Mouse (Mus musculus) neutrophil, adult 5-6 weeks (primary cell): ENCODE data around the gene Csrp1. TPM values are rescaled to one million over a fixed set of nuclear protein-coding genes. Genes with fewer than 3 reads are reported as not detected.
A peak's percentile ranks its signal among the peaks of the same experiment; 100 is the strongest.

Source experiments
- ATAC-seq: fragments of 151-379, 151-347 bp; 2 replicates; pipeline ENCODE4 v1.8.0; 2017; ENCODE audit warnings: mild to moderate bottlenecking, moderate TSS enrichment; ENCODE audit not compliant: insufficient number of reproducible peaks, poor library complexity, low FRiP score, severe bottlenecking; ENCODE audit errors: extremely low read depth
- total RNA-seq: library from RNA; stranded (forward); fragments of 200-1000 nt; gene quantifications from 2 replicates; pipeline ENCODE4 v1.2.3, GENCODE M21; 2017

Csrp1 gene
- total RNA-seq, 1 experiment from 2014 or later: 32.7 TPM

- no peak for ATAC-seq
These were observed 44.3 kb downstream of the Csrp1 start for GRCm38 (mm10) chr1:135764206-135764528.

DNA sequence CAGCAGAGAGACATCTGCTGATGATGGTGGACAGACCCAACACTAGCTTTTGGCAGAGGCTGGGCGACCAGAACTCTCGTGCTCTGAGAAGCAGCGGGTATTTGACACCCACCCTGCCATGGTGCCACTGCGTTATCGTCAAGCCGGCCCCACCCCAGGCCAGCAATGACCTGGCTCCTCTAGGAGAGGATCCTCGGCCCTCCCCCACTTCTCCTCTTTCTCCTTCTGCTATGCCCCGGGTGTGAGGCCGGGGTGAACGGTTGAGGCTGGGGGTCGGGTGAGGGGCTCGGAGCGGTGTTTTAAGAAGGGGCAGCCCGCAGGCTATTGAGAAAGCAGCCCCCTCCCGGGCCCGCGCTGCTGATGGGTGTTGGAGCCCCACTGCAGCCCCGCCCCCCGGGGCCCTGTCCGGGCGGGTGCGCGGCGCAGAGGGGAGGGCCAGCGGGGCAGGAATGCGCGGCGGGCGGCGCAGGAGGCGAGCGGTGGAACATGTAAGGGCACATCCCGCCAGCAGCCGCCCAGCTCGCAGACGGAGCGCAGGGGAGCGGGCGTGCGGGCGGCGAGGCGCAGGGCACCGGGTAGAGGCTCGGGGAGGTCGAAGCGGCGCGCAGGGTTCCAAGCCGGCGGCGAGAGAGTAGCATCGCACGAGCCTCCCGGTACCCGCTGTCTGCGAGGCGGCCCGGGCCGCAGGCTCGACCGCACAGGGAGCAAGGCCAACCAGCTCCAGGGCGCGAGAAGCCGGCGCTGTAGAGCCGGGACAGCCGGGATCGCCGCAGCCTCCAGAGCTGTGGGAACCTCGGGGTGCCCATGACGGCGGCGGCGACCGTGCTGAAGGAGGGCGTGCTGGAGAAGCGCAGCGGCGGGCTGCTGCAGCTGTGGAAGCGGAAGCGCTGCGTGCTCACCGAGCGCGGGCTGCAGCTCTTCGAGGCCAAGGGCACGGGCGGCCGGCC is 46.1 kb downstream of the Csrp1 start, which contains the start of gene Phlda3:
Phlda3 (plus strand) TSS at position 475 of the 947 bp plus-strand sequence.
- no peak for ATAC-seq

DNA sequence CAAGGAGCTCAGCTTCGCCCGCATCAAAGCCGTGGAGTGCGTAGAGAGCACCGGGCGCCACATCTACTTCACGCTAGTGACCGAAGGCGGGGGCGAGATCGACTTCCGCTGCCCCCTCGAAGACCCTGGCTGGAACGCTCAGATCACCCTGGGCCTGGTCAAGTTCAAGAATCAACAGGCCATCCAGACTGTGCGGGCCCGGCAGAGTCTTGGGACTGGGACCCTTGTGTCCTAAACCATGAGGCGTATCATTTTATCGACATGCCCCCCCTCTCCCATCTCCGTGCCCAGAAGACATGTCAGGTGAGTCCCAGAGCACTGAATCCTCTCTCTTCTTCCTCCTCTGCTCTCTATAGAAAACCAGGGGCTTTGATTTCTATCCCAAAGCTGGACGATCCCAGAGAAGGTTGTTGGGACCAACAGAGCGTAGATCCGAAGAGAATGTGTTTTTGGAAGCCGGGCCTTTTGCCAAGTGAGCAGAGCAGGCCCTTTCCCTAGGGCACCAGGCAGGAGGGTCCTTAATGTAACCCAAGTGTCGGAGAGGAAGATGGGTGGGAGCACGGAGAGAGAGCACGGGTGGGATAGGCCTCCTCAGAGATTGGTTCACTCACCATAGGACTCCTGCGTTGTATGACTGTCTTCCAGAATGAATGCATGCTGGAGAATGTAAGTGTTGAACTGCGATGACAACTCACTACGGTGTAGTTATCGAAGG is 46.9 kb downstream of the Csrp1 start:
- ATAC-seq: no peak

GRCm38 (mm10) chr1:135767324-135767890 is 47.5 kb downstream of the Csrp1 start:
- no peak for ATAC-seq

GRCm38 (mm10) chr1:135768400-135768799 is 48.5 kb downstream of the Csrp1 start:
- no peak for ATAC-seq

DNA sequence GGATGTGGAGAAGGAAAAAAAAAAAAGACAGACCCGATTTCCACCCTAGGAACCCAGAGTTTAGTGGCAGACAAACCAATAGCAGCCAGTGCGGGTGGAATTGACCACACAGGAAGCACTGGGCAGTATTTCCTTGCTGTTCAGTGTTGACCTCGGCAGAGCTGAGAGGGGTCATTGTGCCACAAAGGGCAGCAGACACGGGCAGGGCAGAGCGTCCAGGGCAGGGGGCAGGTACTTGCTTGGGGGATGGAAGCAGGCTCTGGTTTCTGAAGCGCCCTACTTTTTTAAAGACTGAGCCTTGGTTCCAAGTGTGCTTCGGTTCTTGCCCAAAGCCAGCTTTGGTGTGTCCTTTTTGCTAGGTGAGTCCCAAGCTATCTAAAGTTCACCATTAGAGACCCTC is 50.4 kb downstream of the Csrp1 start:
- ATAC-seq: no peak

DNA sequence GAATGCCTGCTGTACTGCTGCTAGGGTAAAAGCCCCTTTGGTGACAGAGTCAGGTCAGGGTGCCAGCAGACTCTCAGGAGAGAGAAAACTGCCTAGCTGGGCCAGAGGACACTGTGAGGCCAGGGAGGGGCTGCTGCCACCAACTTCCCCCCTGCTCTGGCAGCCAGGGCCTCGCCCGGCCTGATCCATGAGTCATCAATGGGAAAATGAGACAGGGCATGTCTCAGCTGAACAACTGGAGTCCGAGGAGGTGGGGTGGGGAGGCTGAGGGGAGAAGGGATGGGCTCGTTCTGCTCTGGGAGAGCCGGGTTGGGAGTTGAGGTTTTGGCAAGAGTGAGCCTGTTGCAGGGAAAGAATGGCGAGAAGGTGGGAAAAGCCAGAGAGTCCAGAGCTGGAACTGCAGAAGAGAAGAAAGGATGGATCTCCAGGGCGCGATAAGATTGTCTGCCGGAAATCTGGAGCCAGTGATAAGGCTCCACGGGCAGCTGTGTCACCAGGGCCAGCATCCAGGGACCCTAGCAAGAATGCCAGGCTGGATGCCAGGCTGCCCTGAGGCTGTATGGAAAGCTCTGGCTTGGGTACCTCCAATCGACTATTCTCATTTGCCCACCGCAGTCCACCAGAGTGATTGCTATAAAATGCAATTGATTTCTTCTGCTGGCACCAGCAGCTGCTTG is 51.2 kb downstream of the Csrp1 start:
- no peak for ATAC-seq

DNA sequence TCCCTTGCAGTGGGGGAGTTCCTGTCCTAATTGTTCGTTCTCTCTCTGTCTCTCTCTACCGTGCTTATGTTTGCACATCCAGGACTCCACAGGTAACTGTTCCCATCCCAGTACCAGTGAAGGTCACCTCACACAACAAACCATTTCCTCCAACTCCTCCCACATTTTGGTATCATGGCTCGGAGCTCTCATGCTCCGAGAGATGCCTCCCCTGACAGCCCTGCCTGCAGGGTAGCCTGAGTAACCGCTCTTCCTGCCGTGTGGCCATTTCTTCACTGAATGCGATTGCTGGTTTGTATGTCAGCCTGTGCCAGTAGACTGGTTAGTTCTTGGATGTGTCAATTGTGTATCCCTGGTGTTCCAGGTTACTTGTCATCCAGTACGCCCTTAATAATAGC is 51.7 kb downstream of the Csrp1 start:
- no peak for ATAC-seq

GRCm38 (mm10) chr1:135776596-135776995 is 56.7 kb downstream of the Csrp1 start:
- no peak for ATAC-seq

- no peak for ATAC-seq
These were observed 57.2 kb downstream of the Csrp1 start for GRCm38 (mm10) chr1:135777046-135777445.

DNA sequence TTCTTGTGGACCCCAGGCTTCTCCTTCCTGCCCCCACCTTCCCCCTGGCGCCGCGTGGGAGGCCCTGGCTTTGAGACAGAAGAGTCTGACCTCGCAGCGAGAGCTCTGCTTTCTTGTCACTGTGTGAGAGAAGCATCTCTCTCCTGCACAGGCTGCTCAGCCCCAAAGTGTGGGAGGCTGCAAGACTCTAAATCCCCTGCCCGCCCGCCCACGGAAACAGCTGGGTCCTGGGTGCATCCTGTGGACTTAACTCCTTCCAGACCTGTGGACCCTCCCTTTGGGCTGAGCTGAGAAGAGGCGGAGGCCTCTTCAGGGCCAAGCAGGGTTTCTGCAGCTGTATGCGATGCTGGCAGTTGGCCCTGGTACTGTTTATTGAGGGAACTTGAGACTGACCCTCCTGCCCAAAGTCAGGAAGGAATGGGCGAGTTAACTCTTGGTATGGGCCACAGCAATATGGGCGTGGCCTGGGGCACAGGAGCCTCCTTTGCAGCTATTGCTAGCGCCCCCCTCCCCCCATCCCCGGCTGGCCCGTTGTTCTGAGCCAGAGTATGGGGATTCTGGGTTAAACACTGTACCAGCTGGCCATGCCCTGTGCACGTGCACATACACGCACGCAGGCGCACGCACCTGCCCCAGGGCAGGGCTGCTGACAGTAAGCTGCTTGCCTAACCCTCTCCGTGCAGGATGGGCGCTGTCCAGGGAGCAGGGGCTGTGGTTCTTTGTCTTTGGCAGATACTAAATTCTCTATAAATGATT is 59.1 kb downstream of the Csrp1 start, which contains the start of gene Tnni1:
Tnni1 (plus strand) TSS at position 655 of the 756 bp plus-strand sequence.
- ATAC-seq: no peak

DNA sequence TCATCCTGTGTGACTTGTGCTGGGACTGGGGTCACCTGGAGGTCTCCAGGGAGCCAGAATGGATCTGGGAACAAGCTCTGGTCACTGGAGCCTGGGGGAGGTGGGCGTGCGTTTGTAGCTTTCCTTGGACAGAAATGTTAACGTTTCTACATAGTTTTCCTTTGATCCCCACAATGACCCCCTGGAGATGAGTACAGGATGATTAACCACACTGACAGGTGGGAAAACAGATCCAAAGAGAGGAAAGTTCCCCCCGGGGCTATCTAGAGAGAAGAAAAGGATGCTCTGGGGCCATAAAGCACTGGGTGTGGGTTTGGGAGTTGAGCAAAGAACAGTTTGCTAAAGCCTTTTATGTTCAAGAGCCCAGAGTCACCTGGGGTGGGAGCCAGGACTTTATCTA is 60.8 kb downstream of the Csrp1 start:
- no peak for ATAC-seq

DNA sequence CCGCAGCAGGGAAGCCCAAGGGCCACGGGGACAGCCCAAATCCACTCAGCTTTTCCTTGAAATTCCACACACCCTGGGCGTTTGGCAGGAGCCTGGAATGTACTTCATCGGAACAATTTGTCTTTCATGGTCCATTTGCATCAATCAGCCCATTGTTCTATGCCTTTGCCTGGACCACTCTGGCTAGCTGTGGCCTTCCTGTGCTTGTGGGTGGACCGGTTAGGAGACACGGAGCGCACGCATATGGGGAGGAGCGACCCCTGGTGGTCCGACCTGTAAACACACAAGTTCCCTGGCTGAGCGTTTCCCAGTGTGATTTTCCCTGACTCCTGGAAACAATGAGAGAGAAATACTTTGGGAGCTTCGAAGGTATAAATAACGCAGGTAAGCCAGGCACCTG is 61.4 kb downstream of the Csrp1 start:
- ATAC-seq: peak; percentile 57; the same call in 1 of the 2 replicates

- ATAC-seq: no peak
These were observed 63.0 kb downstream of the Csrp1 start for GRCm38 (mm10) chr1:135782816-135783215.

- ATAC-seq: peak; percentile 59
These were observed 67.9 kb downstream of the Csrp1 start for GRCm38 (mm10) chr1:135787799-135788198.

- ATAC-seq: no peak
These were observed 68.8 kb downstream of the Csrp1 start for GRCm38 (mm10) chr1:135788708-135789107.

- peak; percentile 43; the same call in 1 of the 2 replicates for ATAC-seq
These were observed 70.0 kb downstream of the Csrp1 start for GRCm38 (mm10) chr1:135789815-135790214.

GRCm38 (mm10) chr1:135792143-135792939 is 72.5 kb downstream of the Csrp1 start:
- no peak for ATAC-seq
